Mouse (Mus musculus): ENCODE results near the gene Coro2a. TPM values are rescaled to one million over a fixed set of nuclear protein-coding genes. Genes with fewer than 3 reads are reported as not detected.
A peak's percentile ranks its signal among the peaks of the same experiment; 100 is the strongest.
"Not testable (repeated sequence)": the region's sequence is repeated elsewhere in the genome, so short reads cannot be mapped to it uniquely, and the experiment has no call there.

Coro2a gene
- polyA plus RNA-seq, 1 experiment from 2014 or later: 2.7 TPM

DNA sequence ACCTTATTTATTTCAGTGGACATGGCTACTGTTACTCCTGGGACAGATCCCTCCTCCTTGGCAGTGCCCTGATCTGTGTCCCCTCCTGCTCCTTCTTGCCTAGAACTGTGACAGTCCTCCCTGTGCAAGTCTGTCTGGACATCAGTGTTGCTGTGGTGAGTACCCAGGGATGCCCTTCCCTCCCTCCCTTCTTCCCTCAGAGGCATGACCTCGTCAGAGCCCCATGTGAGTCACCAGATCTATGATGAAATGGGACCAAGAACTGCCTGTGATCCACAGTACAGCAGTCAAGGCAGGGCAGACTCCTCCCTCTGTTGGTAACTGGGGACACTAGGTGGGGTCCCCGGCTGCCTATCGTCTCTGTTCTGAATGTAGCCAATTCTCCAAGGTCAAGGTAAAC, 5.6 kb upstream of the Coro2a start:
- ATAC-seq (ENCODE audit: low FRiP score, low read depth): no peak
- no peak overlapping the region for H3K4me2 ChIP-seq (replicated peaks)

GRCm38 (mm10) chr4:46605451-46605850, 3.4 kb upstream of the Coro2a start:
- no peak for ATAC-seq (ENCODE audit: low FRiP score, low read depth)
- no peak overlapping the region for H3K27ac ChIP-seq
- H3K4me1 ChIP-seq: peaks cover 17% of the 10 kb centered on the region
- H3K9ac ChIP-seq: no peak overlapping the region
- WGBS: 62% methylated on average over 11 of the region's 11 CpGs
- no peak overlapping the region for H3K4me2 ChIP-seq (replicated peaks)
- H3K27me3 ChIP-seq: peaks cover 51% of the 10 kb centered on the region
- H3K9me3 ChIP-seq: no peaks in the 10 kb centered on the region
- no peak overlapping the region for H3K4me3 ChIP-seq
- no peaks in the 10 kb centered on the region for H3K36me3 ChIP-seq

More for the DNA sequence above, 5.6 kb upstream of the Coro2a start:
- peaks cover 32% of the 10 kb centered on the region for H3K27me3 ChIP-seq
- H3K36me3 ChIP-seq: no peaks in the 10 kb centered on the region
- no peaks in the 10 kb centered on the region for H3K9me3 ChIP-seq
- peaks cover 10% of the 10 kb centered on the region; the same call in 1 of the 2 replicates for H3K4me1 ChIP-seq
- no peak overlapping the region for H3K27ac ChIP-seq
- H3K4me3 ChIP-seq: no peak overlapping the region
- WGBS: 74% methylated on average over 3 of the region's 3 CpGs
- H3K9ac ChIP-seq: no peak overlapping the region

DNA sequence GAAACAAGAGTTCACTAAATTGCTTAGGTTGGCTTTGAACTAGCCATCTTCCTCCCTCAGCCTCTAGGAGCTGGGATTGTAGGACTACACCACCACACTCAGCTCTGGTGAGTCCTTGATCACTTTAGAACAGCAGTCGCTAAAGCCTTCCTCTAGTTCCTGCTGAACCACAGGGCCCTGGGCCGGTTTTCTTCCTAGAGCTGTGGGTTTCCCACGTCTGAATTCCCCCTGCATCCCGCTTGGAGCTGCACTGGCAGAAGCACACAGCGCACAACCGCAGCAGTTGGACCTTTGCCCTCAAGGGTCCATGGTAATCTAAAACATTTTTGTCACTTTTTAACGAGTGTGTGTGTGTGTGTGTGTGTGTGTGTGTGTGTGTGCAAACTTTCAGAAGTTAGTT, 702 bp upstream of the Coro2a start:
- ATAC-seq (ENCODE audit: low FRiP score, low read depth): no peak
- Histone ChIP-seq H3K9ac (no peak overlapping the region), H3K9me3 (no peaks in the 10 kb centered on the region), H3K4me3 (no peak overlapping the region), H3K36me3 (no peaks in the 10 kb centered on the region), H3K27ac (no peak overlapping the region), H3K4me1 (peaks cover 17% of the 10 kb centered on the region), H3K4me2 (replicated peaks) (no peak overlapping the region), H3K27me3 (peaks cover 53% of the 10 kb centered on the region)
- WGBS: 54% methylated on average over 7 of the region's 7 CpGs

GRCm38 (mm10) chr4:46601258-46601843, 651 bp downstream of the Coro2a start:
- peaks cover 17% of the 10 kb centered on the region for H3K4me1 ChIP-seq
- peaks cover 64% of the 10 kb centered on the region for H3K27me3 ChIP-seq
- 0 out of 2 replicates have a peak, but pooled peaks have one; percentile 20 for ATAC-seq (ENCODE audit: low FRiP score, low read depth)
- H3K36me3 ChIP-seq: no peaks in the 10 kb centered on the region
- peak overlapping the region; percentile 55 for H3K9ac ChIP-seq
- WGBS: under 1% methylated on average over 41 of the region's 52 CpGs
- no peaks in the 10 kb centered on the region for H3K9me3 ChIP-seq
- no peak overlapping the region for H3K27ac ChIP-seq
- peak overlapping the region; percentile 59 for H3K4me3 ChIP-seq
- H3K4me2 ChIP-seq (replicated peaks): peak overlapping the region; percentile 96

GRCm38 (mm10) chr4:46600473-46601257, 1.3 kb downstream of the Coro2a start:
- 35% methylated on average over 20 of the region's 20 CpGs for WGBS
- Histone ChIP-seq H3K4me1 (peaks cover 17% of the 10 kb centered on the region), H3K36me3 (no peaks in the 10 kb centered on the region), H3K9me3 (no peaks in the 10 kb centered on the region), H3K4me2 (replicated peaks) (peak overlapping the region; percentile 96), H3K9ac (peak overlapping the region; percentile 55; the same call in 1 of the 2 replicates), H3K27me3 (peaks cover 67% of the 10 kb centered on the region), H3K4me3 (peak overlapping the region; percentile 59), H3K27ac (no peak overlapping the region)
- no peak for ATAC-seq (ENCODE audit: low FRiP score, low read depth)

- not testable (repeated sequence) for H3K4me3 ChIP-seq; H3K27ac ChIP-seq; H3K9me3 ChIP-seq; H3K36me3 ChIP-seq; ATAC-seq (ENCODE audit: low FRiP score, low read depth); H3K4me2 ChIP-seq (replicated peaks); H3K9ac ChIP-seq
- H3K4me1 ChIP-seq: peaks cover 14% of the 10 kb centered on the region
- H3K27me3 ChIP-seq: peaks cover 67% of the 10 kb centered on the region
- 80% methylated on average over 12 of the region's 12 CpGs for WGBS
Observed at GRCm38 (mm10) chr4:46599609-46600008, 2.4 kb downstream of the Coro2a start.

DNA sequence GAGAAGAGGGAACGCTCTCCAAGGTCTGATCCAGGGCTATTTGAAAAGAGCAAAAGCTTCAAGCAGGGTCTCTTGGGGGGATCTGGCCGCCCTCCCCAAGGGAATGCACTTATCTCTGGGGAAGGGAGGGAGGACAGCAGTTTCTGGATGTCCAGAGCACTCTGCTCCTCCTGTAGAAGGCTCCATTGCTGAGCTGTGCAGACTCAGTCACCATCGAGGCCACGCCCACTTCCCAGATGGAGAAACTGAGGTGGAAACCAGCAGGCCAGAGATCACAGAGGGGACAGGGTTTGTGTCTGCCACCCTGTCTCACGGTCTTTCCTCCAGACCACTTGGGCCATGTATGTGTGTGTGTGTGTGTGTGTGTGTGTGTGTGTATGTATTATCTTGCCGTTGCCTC, 3.0 kb downstream of the Coro2a start:
- Histone ChIP-seq H3K4me1 (peaks cover 8% of the 10 kb centered on the region), H3K27me3 (peaks cover 67% of the 10 kb centered on the region), H3K4me2 (replicated peaks) (no peak overlapping the region), H3K9me3 (no peaks in the 10 kb centered on the region), H3K36me3 (no peaks in the 10 kb centered on the region), H3K4me3 (no peak overlapping the region), H3K9ac (no peak overlapping the region), H3K27ac (no peak overlapping the region)
- 87% methylated on average over 6 of the region's 6 CpGs for WGBS
- ATAC-seq (ENCODE audit: low FRiP score, low read depth): no peak

GRCm38 (mm10) chr4:46598111-46598510, 3.9 kb downstream of the Coro2a start:
- Histone ChIP-seq H3K27ac (no peak overlapping the region), H3K4me1 (peaks cover 7% of the 10 kb centered on the region), H3K27me3 (peaks cover 64% of the 10 kb centered on the region), H3K9ac (no peak overlapping the region), H3K36me3 (no peaks in the 10 kb centered on the region), H3K9me3 (no peaks in the 10 kb centered on the region), H3K4me3 (no peak overlapping the region), H3K4me2 (replicated peaks) (no peak overlapping the region)
- 59% methylated on average over 10 of the region's 10 CpGs for WGBS
- ATAC-seq (ENCODE audit: low FRiP score, low read depth): no peak

DNA sequence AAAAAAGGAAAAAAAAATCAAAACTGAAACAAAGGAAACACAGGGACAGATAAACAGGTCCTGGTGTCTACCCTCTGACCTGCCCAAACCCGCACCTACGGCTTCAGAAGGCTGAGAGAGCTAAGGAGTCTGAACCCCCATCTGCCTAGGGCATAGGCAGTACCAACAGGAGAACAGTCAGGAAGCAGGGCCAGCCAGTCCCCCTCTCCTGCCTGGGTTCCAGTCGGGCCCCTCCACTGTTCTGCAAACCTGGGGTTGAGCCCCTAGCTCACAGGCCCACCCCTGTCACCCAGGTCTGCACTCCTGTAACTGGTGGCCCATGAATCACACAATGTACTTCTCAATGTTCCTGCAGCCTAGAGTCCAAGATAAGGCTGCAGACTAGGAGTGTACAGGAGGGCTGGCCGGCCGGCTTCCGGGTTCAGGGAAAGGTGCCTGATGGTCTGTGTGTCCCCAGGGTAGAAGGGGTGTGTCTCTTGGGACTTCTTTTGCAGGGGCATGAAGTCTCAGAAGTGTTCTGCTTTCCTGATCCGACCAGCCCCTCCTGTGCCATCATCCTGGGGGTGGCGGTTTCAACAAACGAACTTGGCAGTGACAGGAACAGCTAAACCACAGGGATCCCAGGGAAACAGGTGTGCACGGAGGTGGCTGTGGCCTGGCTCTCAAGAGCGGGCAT, 4.6 kb downstream of the Coro2a start:
- H3K4me2 ChIP-seq (replicated peaks): no peak overlapping the region

DNA sequence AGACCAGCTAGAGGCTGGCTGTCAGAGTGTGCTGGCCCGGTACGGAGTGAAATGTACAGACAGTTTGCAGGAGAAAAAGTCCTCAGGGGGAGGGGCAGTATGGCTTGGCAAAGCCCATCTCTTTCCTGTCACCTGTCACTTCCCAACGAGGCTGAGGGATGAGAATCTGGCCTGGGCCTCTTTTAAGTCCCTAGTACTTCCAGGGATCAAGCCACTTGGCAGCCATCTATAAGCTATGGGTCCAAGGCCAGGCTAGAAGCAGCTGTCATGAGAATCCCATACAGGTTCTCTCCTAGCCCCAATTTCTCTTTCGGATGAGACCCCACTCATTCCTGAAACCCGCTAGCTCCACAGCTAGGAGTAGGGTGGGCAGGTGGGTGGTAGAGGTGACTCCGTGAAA, 5.6 kb downstream of the Coro2a start:
- no peak overlapping the region for H3K4me2 ChIP-seq (replicated peaks)
- ATAC-seq (ENCODE audit: low FRiP score, low read depth): no peak
- H3K9me3 ChIP-seq: no peaks in the 10 kb centered on the region
- H3K9ac ChIP-seq: no peak overlapping the region
- H3K27ac ChIP-seq: no peak overlapping the region
- H3K4me1 ChIP-seq: peaks cover 6% of the 10 kb centered on the region
- H3K36me3 ChIP-seq: no peaks in the 10 kb centered on the region
- H3K4me3 ChIP-seq: no peak overlapping the region
- peaks cover 47% of the 10 kb centered on the region for H3K27me3 ChIP-seq
- 72% methylated on average over 6 of the region's 6 CpGs for WGBS

More for the DNA sequence above, 4.6 kb downstream of the Coro2a start:
- Histone ChIP-seq H3K36me3 (no peaks in the 10 kb centered on the region), H3K4me1 (peaks cover 7% of the 10 kb centered on the region), H3K27me3 (peaks cover 57% of the 10 kb centered on the region), H3K9me3 (no peaks in the 10 kb centered on the region), H3K27ac (no peak overlapping the region), H3K4me3 (no peak overlapping the region), H3K9ac (no peak overlapping the region)
- WGBS: 67% methylated on average over 11 of the region's 11 CpGs
- no peak for ATAC-seq (ENCODE audit: low FRiP score, low read depth)

DNA sequence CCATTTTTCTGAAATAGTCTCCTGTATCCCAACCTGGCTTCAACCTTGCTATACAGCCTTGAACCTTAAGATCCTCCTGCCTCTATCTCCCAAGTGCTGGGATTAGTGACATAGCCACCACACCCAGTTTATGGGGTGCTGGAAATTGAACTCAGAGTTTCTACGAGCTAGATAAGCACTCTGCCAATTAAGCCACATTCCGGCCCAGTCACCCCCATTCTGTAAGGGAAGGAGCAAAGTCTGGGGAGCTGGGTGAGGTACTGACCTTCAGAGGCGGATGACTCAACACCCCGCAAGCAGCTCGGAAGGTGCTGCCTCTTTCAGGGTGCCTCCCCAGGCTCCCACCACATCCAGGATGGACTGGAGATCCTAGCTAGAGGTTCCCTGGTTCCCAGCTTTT, 7.9 kb downstream of the Coro2a start:
- H3K4me1 ChIP-seq: no peaks in the 10 kb centered on the region
- H3K27ac ChIP-seq: no peak overlapping the region
- peaks cover 26% of the 10 kb centered on the region for H3K27me3 ChIP-seq
- no peak overlapping the region for H3K9ac ChIP-seq
- no peaks in the 10 kb centered on the region for H3K9me3 ChIP-seq
- no peak overlapping the region for H3K4me3 ChIP-seq
- no peak overlapping the region for H3K4me2 ChIP-seq (replicated peaks)
- no peak for ATAC-seq (ENCODE audit: low FRiP score, low read depth)
- WGBS: 78% methylated on average over 5 of the region's 5 CpGs
- H3K36me3 ChIP-seq: no peaks in the 10 kb centered on the region

- Histone ChIP-seq H3K9me3 (no peaks in the 10 kb centered on the region), H3K9ac (no peak overlapping the region), H3K4me3 (no peak overlapping the region), H3K27ac (no peak overlapping the region), H3K27me3 (peaks cover 22% of the 10 kb centered on the region), H3K4me1 (no peaks in the 10 kb centered on the region), H3K4me2 (replicated peaks) (no peak overlapping the region), H3K36me3 (no peaks in the 10 kb centered on the region)
- no peak for ATAC-seq (ENCODE audit: low FRiP score, low read depth)
- 35% methylated on average over 6 of the region's 6 CpGs for WGBS
Observed at GRCm38 (mm10) chr4:46593472-46593871, 8.5 kb downstream of the Coro2a start.
